Mouse (Mus musculus) liver, embryonic 16.5 days (tissue): ENCODE measurements around the gene Gm9958. TPM values are rescaled to one million over a fixed set of nuclear protein-coding genes. Genes with fewer than 3 reads are reported as not detected.
A peak's percentile ranks its signal among the peaks of the same experiment; 100 is the strongest.

ENCODE experiments used
- ATAC-seq: fragments of 200-750 bp; cut with Nextera tagmentation; 2 replicates; pipeline ENCODE4 v1.8.0; 2017; ENCODE audit warnings: low read depth, mild to moderate bottlenecking, moderate number of reproducible peaks, moderate library complexity
- H3K27ac ChIP-seq: fragments of 300-500 bp; sonication (generic); 2 replicates; pipeline ENCODE4 v1.5.1; 2014; ENCODE audit warnings: mild to moderate bottlenecking, low read length
- H3K27me3 ChIP-seq: fragments of 300-500 bp; sonication (generic); 2 replicates; pipeline ENCODE4 v1.6.1; 2014; ENCODE audit warnings: low read depth, low read length, mixed read lengths; ENCODE audit not compliant: control insufficient read depth, insufficient read depth
- H3K36me3 ChIP-seq: fragments of 300-500 bp; sonication (generic); 2 replicates; pipeline ENCODE4 v1.6.1; 2014; ENCODE audit warnings: mild to moderate bottlenecking; ENCODE audit not compliant: control insufficient read depth, insufficient read depth
- H3K4me1 ChIP-seq: fragments of 300-500 bp; sonication (generic); 2 replicates; pipeline ENCODE4 v1.6.1; 2014; ENCODE audit warnings: low read depth, low read length, mixed read lengths; ENCODE audit not compliant: control insufficient read depth
- H3K4me2 ChIP-seq: fragments of 300-500 bp; sonication (generic); 2 replicates; pipeline ENCODE4 v1.6.1; 2014; ENCODE audit warnings: low read depth, low read length, mixed read lengths
- H3K4me3 ChIP-seq: fragments of 300-500 bp; sonication (generic); 2 replicates; pipeline ENCODE4 v1.5.1; 2014; ENCODE audit warnings: low read depth, mild to moderate bottlenecking, low read length
- H3K9ac ChIP-seq: fragments of 300-500 bp; sonication (generic); 2 replicates; pipeline ENCODE4 v1.6.1; 2014; ENCODE audit warnings: low read depth, low read length
- H3K9me3 ChIP-seq: fragments of 300-500 bp; sonication (generic); replicated peaks from 2 replicates; pipeline ENCODE4 v1.6.1; 2016; ENCODE audit warnings: low read length; ENCODE audit not compliant: control insufficient read depth
- WGBS: fragments of 180-500 bp; shearing (Covaris S2); extraction: QIAGEN DNeasy Blood & Tissue Kit; methylation state at CpG from one replicate; pipeline ENCODE4 v1.1.7; 2014; ENCODE audit not compliant: insufficient replicate concordance; 5-methylcytosine and 5-hydroxymethylcytosine counted together
- polyA plus RNA-seq: library from polyadenylated mRNA; unstranded; fragments of >200 nt; fragmentation: Nextera tagmentation; extraction: Ambion mirVana; gene quantifications from 2 replicates; pipeline ENCODE4 v1.2.1, GENCODE M21; 2015

The Gm9958 gene
- polyA plus RNA-seq, 1 experiment from 2014 or later: 1.5 TPM

DNA sequence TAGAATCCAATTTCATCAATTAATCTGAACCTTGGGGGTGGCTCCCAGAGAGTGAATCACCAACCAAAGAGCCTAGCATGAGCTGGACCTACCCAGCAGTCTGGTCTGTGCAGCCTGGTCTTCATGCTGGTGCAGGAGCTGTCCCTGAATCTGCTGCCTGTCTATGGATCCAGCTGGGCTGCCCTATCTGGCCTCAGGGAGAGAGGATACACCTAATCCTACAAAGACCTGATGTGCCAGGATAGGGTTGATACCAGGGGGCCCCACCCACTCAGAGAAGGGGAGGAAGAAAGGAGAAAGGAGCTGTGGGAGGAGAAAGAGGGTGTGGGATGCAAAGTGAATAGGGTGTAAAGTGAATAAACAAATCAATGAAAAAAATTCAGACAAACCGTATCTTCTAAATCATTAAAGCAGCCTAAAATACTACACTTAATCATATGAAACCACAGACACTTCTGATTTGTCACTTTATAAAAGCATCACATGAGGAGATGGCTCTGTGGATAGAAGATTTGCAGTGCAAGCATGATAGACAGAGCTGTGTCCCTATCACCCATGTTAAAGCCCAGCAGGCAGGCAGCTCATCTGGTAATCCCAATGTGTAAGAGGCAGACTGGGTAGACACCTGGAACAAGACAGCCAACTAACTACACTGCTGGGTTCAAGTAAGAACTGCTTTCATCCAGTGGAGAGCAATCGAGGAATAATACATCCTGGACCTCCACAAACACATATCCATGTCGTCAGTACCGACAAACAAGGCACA lies 13.3 kb upstream of the Gm9958 start:
- no peak overlapping the region for H3K4me2 ChIP-seq
- no peak overlapping the region for H3K4me3 ChIP-seq
- peak; percentile 67 for ATAC-seq
- no peak overlapping the region for H3K27ac ChIP-seq
- H3K4me1 ChIP-seq: peaks cover 23% of the 10 kb centered on the region
- no peaks in the 10 kb centered on the region for H3K9me3 ChIP-seq
- H3K27me3 ChIP-seq: no peaks in the 10 kb centered on the region
- no peaks in the 10 kb centered on the region for H3K36me3 ChIP-seq
- H3K9ac ChIP-seq: no peak overlapping the region
- WGBS: 81% methylated on average over 4 of the region's 4 CpGs

- WGBS: 37% methylated on average over 3 of the region's 3 CpGs
- no peak overlapping the region for H3K4me2 ChIP-seq
- H3K9ac ChIP-seq: no peak overlapping the region
- H3K27me3 ChIP-seq: no peaks in the 10 kb centered on the region
- H3K4me1 ChIP-seq: peaks cover 23% of the 10 kb centered on the region
- peak; percentile 56; the same call in 1 of the 2 replicates for ATAC-seq
- H3K27ac ChIP-seq: no peak overlapping the region
- H3K36me3 ChIP-seq: 0 out of 2 replicates have a peak, but pooled peaks cover 3% of the 10 kb centered on the region
- no peaks in the 10 kb centered on the region for H3K9me3 ChIP-seq
- no peak overlapping the region for H3K4me3 ChIP-seq
Observed at GRCm38 (mm10) chr5:90355824-90356223, 11.2 kb upstream of the Gm9958 start.

DNA sequence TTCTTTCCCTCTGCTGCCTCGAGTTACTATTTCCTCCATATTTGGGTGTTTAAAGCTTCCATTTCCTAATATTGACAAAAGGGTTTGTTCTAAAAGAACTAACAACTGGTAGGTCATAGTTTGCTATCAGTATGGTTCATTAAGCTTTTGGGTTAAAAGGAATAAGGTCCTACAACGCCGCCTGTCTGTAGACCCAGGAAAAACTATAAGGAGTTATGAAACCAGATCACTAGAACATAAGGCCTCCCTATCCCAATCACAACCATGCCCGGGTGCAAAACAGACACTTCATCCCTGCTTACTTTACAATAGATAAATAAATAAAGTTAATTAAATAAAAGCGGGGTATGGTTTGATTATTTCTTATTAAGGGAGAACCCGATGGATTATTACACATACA lies 2.5 kb upstream of the Gm9958 start:
- peak overlapping the region; percentile 70 for H3K4me2 ChIP-seq
- peak overlapping the region; percentile 98 for H3K27ac ChIP-seq
- 0 out of 2 replicates have a peak, but pooled peaks cover 3% of the 10 kb centered on the region for H3K36me3 ChIP-seq
- peak; percentile 9; the same call in 1 of the 2 replicates for ATAC-seq
- no peaks in the 10 kb centered on the region for H3K9me3 ChIP-seq
- H3K4me3 ChIP-seq: peak overlapping the region; percentile 95
- no peaks in the 10 kb centered on the region for H3K27me3 ChIP-seq
- peaks cover 5% of the 10 kb centered on the region for H3K4me1 ChIP-seq
- H3K9ac ChIP-seq: peak overlapping the region; percentile 97
- under 1% methylated on average over 6 of the region's 6 CpGs for WGBS

GRCm38 (mm10) chr5:90365141-90365951 lies 1.7 kb upstream of the Gm9958 start:
- Histone ChIP-seq H3K27me3 (no peaks in the 10 kb centered on the region), H3K4me3 (peak overlapping the region; percentile 95), H3K36me3 (no peaks in the 10 kb centered on the region), H3K4me1 (peaks cover 5% of the 10 kb centered on the region), H3K4me2 (peak overlapping the region; percentile 70), H3K9me3 (no peaks in the 10 kb centered on the region), H3K27ac (peak overlapping the region; percentile 98), H3K9ac (peak overlapping the region; percentile 97)
- under 1% methylated on average over 53 of the region's 61 CpGs for WGBS
- peak; percentile 25 for ATAC-seq

- H3K9me3 ChIP-seq: no peaks in the 10 kb centered on the region
- peak within 1 kb of the TSS; percentile 98 for H3K27ac ChIP-seq
- peak within 1 kb of the TSS; percentile 97 for H3K9ac ChIP-seq
- WGBS: under 1% methylated on average over 61 of the region's 104 CpGs
- peaks cover 5% of the 10 kb centered on the region for H3K4me1 ChIP-seq
- H3K4me2 ChIP-seq: peak within 1 kb of the TSS; percentile 70
- ATAC-seq: peak; percentile 87
- H3K36me3 ChIP-seq: no peaks in the 10 kb centered on the region
- H3K27me3 ChIP-seq: no peaks in the 10 kb centered on the region
- peak within 1 kb of the TSS; percentile 95 for H3K4me3 ChIP-seq
Observed at GRCm38 (mm10) chr5:90366121-90367066, 610 bp upstream of the Gm9958 start, which contains the start of gene Ankrd17. Gene Ankrd17 (minus strand): TSS chr5:90366577.

- no peaks in the 10 kb centered on the region for H3K9me3 ChIP-seq
- peaks cover 3% of the 10 kb centered on the region for H3K4me1 ChIP-seq
- no peak for ATAC-seq
- no peak overlapping the region for H3K4me2 ChIP-seq
- no peak overlapping the region for H3K9ac ChIP-seq
- H3K36me3 ChIP-seq: no peaks in the 10 kb centered on the region
- H3K27me3 ChIP-seq: no peaks in the 10 kb centered on the region
- WGBS: 74% methylated on average over 5 of the region's 5 CpGs
- no peak overlapping the region for H3K27ac ChIP-seq
- H3K4me3 ChIP-seq: no peak overlapping the region
Observed at GRCm38 (mm10) chr5:90370401-90370800, 3.4 kb downstream of the Gm9958 start.

GRCm38 (mm10) chr5:90373708-90374107 lies 6.7 kb downstream of the Gm9958 start:
- ATAC-seq: peak; percentile 53; the same call in 1 of the 2 replicates
- WGBS: 59% methylated on average over 4 of the region's 4 CpGs
- Histone ChIP-seq H3K36me3 (no peaks in the 10 kb centered on the region), H3K9me3 (no peaks in the 10 kb centered on the region), H3K4me3 (no peak overlapping the region), H3K4me1 (no peaks in the 10 kb centered on the region; the same call in 1 of the 2 replicates), H3K27ac (no peak overlapping the region), H3K27me3 (no peaks in the 10 kb centered on the region), H3K9ac (no peak overlapping the region), H3K4me2 (no peak overlapping the region)

DNA sequence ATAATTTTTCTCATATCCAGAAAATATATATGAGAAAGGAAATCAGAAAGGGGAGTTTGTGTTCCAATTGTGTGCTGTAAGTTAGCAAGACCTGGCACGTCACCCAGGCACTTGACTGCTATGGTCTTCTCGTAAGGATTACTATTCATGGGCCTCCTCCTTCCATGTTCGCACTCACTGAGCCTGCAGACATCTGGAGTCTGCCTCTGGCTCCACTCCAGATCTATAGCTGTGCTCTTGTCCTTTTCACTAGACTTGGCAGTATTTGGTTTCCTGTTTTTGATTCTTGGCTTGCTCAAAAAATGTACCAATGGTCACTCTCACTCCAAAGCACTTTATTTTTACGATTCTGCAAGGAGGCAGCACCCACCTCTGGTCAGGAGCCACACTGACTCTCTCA lies 14.5 kb downstream of the Gm9958 start:
- no peaks in the 10 kb centered on the region for H3K9me3 ChIP-seq
- H3K27me3 ChIP-seq: no peaks in the 10 kb centered on the region
- WGBS: 56% methylated on average over 4 of the region's 4 CpGs
- H3K4me2 ChIP-seq: no peak overlapping the region
- no peak overlapping the region for H3K9ac ChIP-seq
- no peak overlapping the region for H3K27ac ChIP-seq
- no peaks in the 10 kb centered on the region for H3K4me1 ChIP-seq
- ATAC-seq: no peak
- no peak overlapping the region for H3K4me3 ChIP-seq
- H3K36me3 ChIP-seq: no peaks in the 10 kb centered on the region
